Mouse (Mus musculus) neutrophil, adult 83 days (primary cell): ENCODE measurements around the gene Smurf1. TPM values are rescaled to one million over a fixed set of nuclear protein-coding genes. Genes with fewer than 3 reads are reported as not detected.

ENCODE experiments used
- total RNA-seq, 2 experiments: library from RNA; stranded (reverse); gene quantifications; one replicate each; pipeline ENCODE4 v1.2.4; 2023

Gene Smurf1
- 10 to 100 TPM; 12.4 to 13.2 TPM for total RNA-seq

GRCm38 (mm10) chr5:144965639-144966351 is at the start of gene Smurf1:
TSS of gene Smurf1 (minus strand) at chr5:144965847.

Other genes starting within 250 kb of the Smurf1 start
- gene Tmem130, start 204.0 kb downstream of the Smurf1 start, total RNA-seq, result not detected
- gene Trrap, start 198.1 kb downstream of the Smurf1 start, total RNA-seq, result 10 to 100 TPM; 88.2 to 95.4 TPM
- gene Gm4871, start 66.9 kb upstream of the Smurf1 start, total RNA-seq, result not detected
- gene 1700018F24Rik, start 77.1 kb upstream of the Smurf1 start, total RNA-seq, result not detected
- gene Arpc1a, start 118.0 kb upstream of the Smurf1 start, total RNA-seq, result 10 to 100 TPM; 79.1 to 86.9 TPM
- gene Kpna7, start 118.2 kb upstream of the Smurf1 start, total RNA-seq, result not detected
- 1,000 to 10,000 TPM in 1 of 2 experiments, 100 to 1,000 TPM in 1; 966 to 1,061 TPM for gene Arpc1b, start 148.4 kb upstream of the Smurf1 start, total RNA-seq
- gene Pdap1, start 174.4 kb upstream of the Smurf1 start, total RNA-seq, result 10 to 100 TPM; 34.0 to 39.6 TPM
- 100 to 1,000 TPM; 123 to 126 TPM for gene Bud31, start 174.5 kb upstream of the Smurf1 start, total RNA-seq
- gene Ptcd1, start 201.3 kb upstream of the Smurf1 start, total RNA-seq, result 10 to 100 TPM; 13.8 to 15.7 TPM
- 10 to 100 TPM; 29.3 to 29.5 TPM for gene Cpsf4, start 201.4 kb upstream of the Smurf1 start, total RNA-seq
- gene Atp5j2, start 226.2 kb upstream of the Smurf1 start, total RNA-seq, result 100 to 1,000 TPM; 112 TPM
- 10 to 100 TPM; 12.5 to 14.7 TPM for gene Zkscan14, start 236.0 kb upstream of the Smurf1 start, total RNA-seq
- gene Zkscan5, start 238.7 kb upstream of the Smurf1 start, total RNA-seq, result 1 to 10 TPM; 4.0 to 4.1 TPM